ENCODE assay signal across 8 mouse cellular contexts in the genomic region with DNA sequence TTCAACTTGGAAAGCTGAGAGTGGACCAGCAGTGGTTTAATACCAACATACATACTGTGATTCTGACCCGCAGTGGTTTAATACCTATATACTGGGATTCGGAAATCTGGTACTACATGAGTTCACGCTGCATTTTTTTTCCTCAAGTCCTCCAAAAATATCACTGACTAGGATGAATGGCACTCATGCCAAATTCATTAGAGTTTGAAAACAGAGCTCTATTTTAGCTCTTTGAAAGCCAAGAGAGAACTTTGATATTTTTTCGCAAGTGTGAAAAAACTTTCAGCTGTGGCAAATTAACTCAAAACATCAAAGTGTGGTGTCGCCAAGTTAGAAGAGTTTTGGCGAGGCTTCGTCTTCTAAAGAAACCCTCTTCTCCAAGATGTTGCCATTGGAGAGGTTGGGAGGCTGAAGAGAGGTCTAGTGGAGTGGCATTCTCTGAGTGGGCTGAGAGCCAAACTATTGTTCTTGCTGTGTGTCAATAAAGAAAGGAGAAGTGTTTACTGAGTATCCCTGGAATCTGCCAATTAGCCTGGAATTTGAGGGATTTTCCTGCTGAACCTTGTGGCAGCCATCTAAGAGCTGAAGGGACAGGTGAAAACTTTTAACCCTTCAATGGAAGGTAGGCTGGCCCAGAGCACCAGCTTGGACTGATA.
"Had no signal": no experiment of that assay in that cellular context is flagged by ENCODE, and none has a peak within 500 bp of the region (broad histone marks: within the 10 kb centered on the region; RNA-seq: fewer than 3 reads in every experiment).

No protein-coding gene starts in this region.

- DNase-seq: kidney, adult 9 months; kidney, postnatal 36 days; liver; liver, embryonic 13.5 days; liver, postnatal 0 days; midbrain, embryonic 14.5 days; right cerebral cortex, postnatal 4 days; thymus, postnatal 4 days had no signal
